Mouse (Mus musculus) CD4-positive, CD25-positive, alpha-beta regulatory T cell, adult 2 months (primary cell): ENCODE results near the gene E130114P18Rik.

Experiments
- DNase-seq: peaks from one replicate; pipeline ENCODE4 v3.0.0-alpha.2; 2012; ENCODE audit warnings: low read depth, low spot score

E130114P18Rik gene

GRCm38 (mm10) chr4:97752276-97753010 is 25.4 kb downstream of the E130114P18Rik start:
- no peak for DNase-seq

- DNase-seq: peak; percentile 59
Measured at GRCm38 (mm10) chr4:97751483-97752251, 26.2 kb downstream of the E130114P18Rik start.

GRCm38 (mm10) chr4:97751030-97751482 is 26.8 kb downstream of the E130114P18Rik start:
- peak; percentile 93 for DNase-seq

GRCm38 (mm10) chr4:97750401-97750800 is 27.5 kb downstream of the E130114P18Rik start:
- no peak for DNase-seq

GRCm38 (mm10) chr4:97746106-97746900 is 31.6 kb downstream of the E130114P18Rik start:
- no peak for DNase-seq

GRCm38 (mm10) chr4:97745296-97746105 is 32.4 kb downstream of the E130114P18Rik start:
- peak; percentile 83 for DNase-seq

- no peak for DNase-seq
Measured at GRCm38 (mm10) chr4:97743932-97744331, 33.9 kb downstream of the E130114P18Rik start.

GRCm38 (mm10) chr4:97733392-97733791 is 44.5 kb downstream of the E130114P18Rik start:
- DNase-seq: no peak

- DNase-seq: no peak
Measured at GRCm38 (mm10) chr4:97730416-97730815, 47.5 kb downstream of the E130114P18Rik start.

GRCm38 (mm10) chr4:97729999-97730398 is 47.9 kb downstream of the E130114P18Rik start:
- no peak for DNase-seq

- no peak for DNase-seq
Measured at GRCm38 (mm10) chr4:97728520-97728919, 49.4 kb downstream of the E130114P18Rik start.

GRCm38 (mm10) chr4:97723374-97723773 is 54.5 kb downstream of the E130114P18Rik start:
- no peak for DNase-seq

- no peak for DNase-seq
Measured at GRCm38 (mm10) chr4:97722666-97723065, 55.2 kb downstream of the E130114P18Rik start.

- no peak for DNase-seq
Measured at GRCm38 (mm10) chr4:97714616-97715015, 63.3 kb downstream of the E130114P18Rik start.

GRCm38 (mm10) chr4:97714101-97714615 is 63.7 kb downstream of the E130114P18Rik start:
- DNase-seq: no peak

- DNase-seq: no peak
Measured at GRCm38 (mm10) chr4:97712547-97712946, 65.3 kb downstream of the E130114P18Rik start.

- DNase-seq: no peak
Measured at GRCm38 (mm10) chr4:97710048-97710765, 67.7 kb downstream of the E130114P18Rik start.

GRCm38 (mm10) chr4:97707373-97708152 is 70.3 kb downstream of the E130114P18Rik start:
- no peak for DNase-seq
